Mouse (Mus musculus) ES-Bruce4 (cell line): ENCODE results near the gene Cacna2d1. TPM values are rescaled to one million over a fixed set of nuclear protein-coding genes. Genes with fewer than 3 reads are reported as not detected.

Source experiments
- H3K27ac ChIP-seq: 2 replicates; pipeline ENCODE4 v1.5.1; 2012; ENCODE audit warnings: low read length, inconsistent platforms; ENCODE audit not compliant: insufficient read depth
- H3K27me3 ChIP-seq: 2 replicates; pipeline ENCODE4 v1.6.1; 2012; ENCODE audit warnings: mild to moderate bottlenecking, low read length, inconsistent platforms; ENCODE audit not compliant: control insufficient read depth, poor library complexity, insufficient read depth, severe bottlenecking
- H3K36me3 ChIP-seq: 2 replicates; pipeline ENCODE4 v1.6.1; 2012; ENCODE audit warnings: inconsistent platforms, mild to moderate bottlenecking, low read length, moderate library complexity; ENCODE audit not compliant: control insufficient read depth, poor library complexity, insufficient read depth, severe bottlenecking
- H3K4me1 ChIP-seq: one replicate; pipeline ENCODE4 v1.8.1; 2011; ENCODE audit warnings: low read length; ENCODE audit not compliant: control insufficient read depth, insufficient read depth
- H3K4me3 ChIP-seq: 2 replicates; pipeline ENCODE4 v1.5.1; 2011; ENCODE audit warnings: low read depth, mild to moderate bottlenecking, low read length
- H3K9ac ChIP-seq: 2 replicates; pipeline ENCODE4 v1.6.1; 2012; ENCODE audit warnings: low read depth, mild to moderate bottlenecking, inconsistent platforms; ENCODE audit not compliant: poor library complexity, severe bottlenecking
- H3K9me3 ChIP-seq: replicated peaks from 2 replicates; pipeline ENCODE4 v1.6.1; 2012; ENCODE audit warnings: mild to moderate bottlenecking, low read length, inconsistent platforms; ENCODE audit not compliant: control insufficient read depth, poor library complexity, insufficient read depth, severe bottlenecking
- CTCF ChIP-seq: IDR thresholded peaks from one replicate; pipeline ENCODE4 v1.8.1; 2011; ENCODE audit warnings: low read depth, low read length
- EP300 ChIP-seq: IDR thresholded peaks from 2 replicates; pipeline ENCODE4 v1.6.1; 2011; ENCODE audit warnings: low read depth, low read length; ENCODE audit not compliant: insufficient read depth
- POLR2A ChIP-seq: IDR thresholded peaks from one replicate; pipeline ENCODE4 v1.8.1; 2011; ENCODE audit warnings: low read length; ENCODE audit not compliant: insufficient read depth
- polyA plus RNA-seq: library from polyadenylated mRNA; stranded (reverse); fragments of >200 nt; gene quantifications from 2 replicates; pipeline ENCODE4 v1.2.4, GENCODE M21; 2011; ENCODE audit warnings: low read depth; ENCODE audit not compliant: missing spikeins, insufficient read depth, insufficient read length

Cacna2d1 gene
- polyA plus RNA-seq, 1 experiment: 8.0 TPM

- H3K4me1 ChIP-seq: no peaks in the 10 kb centered on the region
- no peak overlapping the region for H3K27ac ChIP-seq
- no peaks in the 10 kb centered on the region for H3K27me3 ChIP-seq
- TF ChIP-seq CTCF: no peak
- no peak for TF ChIP-seq EP300
- no peak for TF ChIP-seq POLR2A
- no peak overlapping the region for H3K4me3 ChIP-seq
- H3K9me3 ChIP-seq: no peaks in the 10 kb centered on the region
- H3K9ac ChIP-seq: no peak overlapping the region
- H3K36me3 ChIP-seq: no peaks in the 10 kb centered on the region
Measured at GRCm38 (mm10) chr5:15942051-15942450, 7.6 kb downstream of the Cacna2d1 start.

GRCm38 (mm10) chr5:15948290-15949037 lies 14.0 kb downstream of the Cacna2d1 start:
- Histone ChIP-seq H3K36me3 (no peaks in the 10 kb centered on the region), H3K4me3 (no peak overlapping the region), H3K9me3 (no peaks in the 10 kb centered on the region), H3K27ac (no peak overlapping the region), H3K27me3 (no peaks in the 10 kb centered on the region), H3K4me1 (no peaks in the 10 kb centered on the region), H3K9ac (no peak overlapping the region)
- TF ChIP-seq POLR2A: no peak

GRCm38 (mm10) chr5:15959760-15960159 lies 25.3 kb downstream of the Cacna2d1 start:
- no peaks in the 10 kb centered on the region for H3K27me3 ChIP-seq
- H3K4me3 ChIP-seq: no peak overlapping the region
- H3K9me3 ChIP-seq: no peaks in the 10 kb centered on the region
- no peaks in the 10 kb centered on the region for H3K36me3 ChIP-seq
- no peak overlapping the region for H3K27ac ChIP-seq
- TF ChIP-seq POLR2A (no peak), CTCF (no peak), EP300 (no peak)
- no peaks in the 10 kb centered on the region for H3K4me1 ChIP-seq
- H3K9ac ChIP-seq: no peak overlapping the region

- H3K27me3 ChIP-seq: no peaks in the 10 kb centered on the region
- TF ChIP-seq POLR2A (no peak), EP300 (no peak), CTCF (no peak)
- H3K36me3 ChIP-seq: no peaks in the 10 kb centered on the region
- H3K4me3 ChIP-seq: no peak overlapping the region
- H3K9me3 ChIP-seq: no peaks in the 10 kb centered on the region
- no peak overlapping the region for H3K27ac ChIP-seq
- H3K4me1 ChIP-seq: no peaks in the 10 kb centered on the region
- no peak overlapping the region for H3K9ac ChIP-seq
Measured at GRCm38 (mm10) chr5:15961866-15962265, 27.4 kb downstream of the Cacna2d1 start.

GRCm38 (mm10) chr5:15966888-15967287 lies 32.4 kb downstream of the Cacna2d1 start:
- Histone ChIP-seq H3K36me3 (no peaks in the 10 kb centered on the region), H3K9me3 (no peaks in the 10 kb centered on the region), H3K4me1 (no peaks in the 10 kb centered on the region), H3K27me3 (no peaks in the 10 kb centered on the region), H3K9ac (no peak overlapping the region), H3K4me3 (no peak overlapping the region), H3K27ac (no peak overlapping the region)
- TF ChIP-seq POLR2A: no peak
- TF ChIP-seq EP300: no peak
- TF ChIP-seq CTCF: no peak

GRCm38 (mm10) chr5:15971821-15972220 lies 37.3 kb downstream of the Cacna2d1 start:
- H3K27me3 ChIP-seq: no peaks in the 10 kb centered on the region
- no peaks in the 10 kb centered on the region for H3K36me3 ChIP-seq
- no peak overlapping the region for H3K27ac ChIP-seq
- no peaks in the 10 kb centered on the region for H3K4me1 ChIP-seq
- no peak for TF ChIP-seq CTCF
- TF ChIP-seq POLR2A: no peak
- TF ChIP-seq EP300: no peak
- H3K4me3 ChIP-seq: no peak overlapping the region
- H3K9ac ChIP-seq: no peak overlapping the region
- H3K9me3 ChIP-seq: no peaks in the 10 kb centered on the region
